Mouse (Mus musculus): ENCODE results near the gene 1700001C02Rik.

- no peak for TF ChIP-seq ZC3H11A (IDR thresholded peaks at IDR 0.05; ENCODE audit: borderline replicate concordance, low read depth, low read length)
- TF ChIP-seq ZNF384 (IDR thresholded peaks at IDR 0.05; ENCODE audit: low read depth, low read length), result no peak
- no peak for TF ChIP-seq HCFC1 (IDR thresholded peaks at IDR 0.05; ENCODE audit: borderline replicate concordance, insufficient read depth, low read length)
- no peak for TF ChIP-seq MAFK (IDR thresholded peaks at IDR 0.05; ENCODE audit: insufficient read depth, low read depth, low read length)
- no peak for TF ChIP-seq CHD2 (IDR thresholded peaks at IDR 0.05; ENCODE audit: low read depth, low read length)
Observed at GRCm38 (mm10) chr5:30525920-30526836, 60.3 kb downstream of the 1700001C02Rik start.
